10 mouse cellular contexts compared by ENCODE assay signal in genomic region chr15:86932345-86933075, GRCm38 (mm10).
DNase-seq lines count a peak whose midpoint lies in the region; ATAC-seq and TF ChIP-seq lines count a peak whose summit lies in the region.
"Had no signal": no experiment of that assay in that cellular context is flagged by ENCODE, and none has a peak within 500 bp of the region (broad histone marks: within the 10 kb centered on the region; RNA-seq: fewer than 3 reads in every experiment).

No protein-coding gene starts in this region.

- TF ChIP-seq CTCF in liver, postnatal 0 days (IDR thresholded peaks at IDR 0.05; ENCODE audit: low read depth) = no peak

- no peak for TF ChIP-seq EP300 in liver, postnatal 0 days (IDR thresholded peaks at IDR 0.05; ENCODE audit: low read depth)

- H3K27ac ChIP-seq in forebrain, embryonic 11.5 days (ENCODE audit: low read depth, low read length) = no peak overlapping the region
- H3K27ac ChIP-seq in forebrain, embryonic 15.5 days (replicated peaks) = no peak overlapping the region
- no peak overlapping the region for H3K27ac ChIP-seq in liver, postnatal 0 days (ENCODE audit: low read depth)
- no peak overlapping the region for H3K27ac ChIP-seq in limb, embryonic 10.5 days
- H3K27ac ChIP-seq: heart, embryonic 15.5 days had no signal

- no peak overlapping the region for H3K4me3 ChIP-seq in forebrain, embryonic 11.5 days (ENCODE audit: low read depth, low read length)
- no peak overlapping the region for H3K4me3 ChIP-seq in forebrain, embryonic 15.5 days
- no peak overlapping the region for H3K4me3 ChIP-seq in liver, postnatal 0 days (ENCODE audit: low read depth, low read length)
- H3K4me3 ChIP-seq in limb, embryonic 10.5 days = no peak overlapping the region
- H3K4me3 ChIP-seq: erythroblast, embryonic 14.5 days; heart, embryonic 15.5 days had no signal

- H3K36me3 ChIP-seq in forebrain, embryonic 11.5 days (ENCODE audit: control insufficient read depth, insufficient read depth, low read length) = no peaks in the 10 kb centered on the region
- no peaks in the 10 kb centered on the region for H3K36me3 ChIP-seq in forebrain, embryonic 15.5 days
- no peaks in the 10 kb centered on the region for H3K36me3 ChIP-seq in liver, postnatal 0 days (replicated peaks; ENCODE audit: insufficient read depth, low read length)
- H3K36me3 ChIP-seq in limb, embryonic 10.5 days = no peaks in the 10 kb centered on the region
- H3K36me3 ChIP-seq: heart, embryonic 15.5 days had no signal

- ATAC-seq in forebrain, embryonic 11.5 days (replicated peaks; ENCODE audit: low FRiP score) = no peak
- no peak for ATAC-seq in forebrain, embryonic 15.5 days (replicated peaks)
- ATAC-seq in liver, postnatal 0 days = no peak

- WGBS in forebrain, embryonic 11.5 days = 60% methylated on average over 15 of the region's 15 CpGs
- WGBS in forebrain, embryonic 15.5 days = 56% methylated on average over 15 of the region's 15 CpGs
- 54% methylated on average over 15 of the region's 15 CpGs for WGBS in liver, postnatal 0 days (ENCODE audit: insufficient replicate concordance)
- WGBS in limb, embryonic 10.5 days = 63% methylated on average over 15 of the region's 15 CpGs

- no peak overlapping the region for H3K9ac ChIP-seq in forebrain, embryonic 11.5 days (ENCODE audit: low read length)
- H3K9ac ChIP-seq in forebrain, embryonic 15.5 days (replicated peaks) = no peak overlapping the region
- no peak overlapping the region for H3K9ac ChIP-seq in liver, postnatal 0 days (replicated peaks)
- H3K9ac ChIP-seq: heart, embryonic 15.5 days had no signal

- H3K9me3 ChIP-seq in forebrain, embryonic 11.5 days (ENCODE audit: control insufficient read depth, low read length) = no peaks in the 10 kb centered on the region
- no peaks in the 10 kb centered on the region for H3K9me3 ChIP-seq in forebrain, embryonic 15.5 days
- no peaks in the 10 kb centered on the region for H3K9me3 ChIP-seq in liver, postnatal 0 days (ENCODE audit: low read length)
- H3K9me3 ChIP-seq in limb, embryonic 10.5 days (replicated peaks) = no peaks in the 10 kb centered on the region
- H3K9me3 ChIP-seq: heart, embryonic 15.5 days had no signal

- no peak overlapping the region for H3K4me2 ChIP-seq in forebrain, embryonic 11.5 days (ENCODE audit: low read depth, low read length, severe bottlenecking)
- no peak overlapping the region for H3K4me2 ChIP-seq in forebrain, embryonic 15.5 days (replicated peaks)
- no peak overlapping the region for H3K4me2 ChIP-seq in liver, postnatal 0 days (ENCODE audit: low read depth, low read length)
- H3K4me2 ChIP-seq: heart, embryonic 15.5 days had no signal

- no peaks in the 10 kb centered on the region for H3K27me3 ChIP-seq in forebrain, embryonic 11.5 days (ENCODE audit: control insufficient read depth, insufficient read depth, low read length)
- H3K27me3 ChIP-seq in forebrain, embryonic 15.5 days = no peaks in the 10 kb centered on the region
- no peaks in the 10 kb centered on the region for H3K27me3 ChIP-seq in liver, postnatal 0 days (ENCODE audit: insufficient read depth, low read length)
- H3K27me3 ChIP-seq in limb, embryonic 10.5 days (ENCODE audit: low read depth, poor library complexity, severe bottlenecking) = no peaks in the 10 kb centered on the region
- H3K27me3 ChIP-seq: heart, embryonic 15.5 days had no signal

- peak; percentile 71 for DNase-seq in forebrain, embryonic 11.5 days (ENCODE audit: low spot score)
- peak; percentile 18 for DNase-seq in liver
- DNase-seq in liver, postnatal 0 days = no peak
- peak; percentile 66 for DNase-seq in NIH3T3 (ENCODE audit: low read depth)
- DNase-seq in limb, embryonic 10.5 days (ENCODE audit: low spot score) = peak; percentile 75
- no peak for DNase-seq in spleen, adult 12 weeks (ENCODE audit: low spot score)
- DNase-seq in layer of hippocampus, postnatal 14 days (ENCODE audit: low spot score in 2 of 2) = no peak

- no peaks in the 10 kb centered on the region for H3K4me1 ChIP-seq in forebrain, embryonic 11.5 days (replicated peaks; ENCODE audit: control insufficient read depth, insufficient read depth, low read length)
- no peaks in the 10 kb centered on the region for H3K4me1 ChIP-seq in forebrain, embryonic 15.5 days
- H3K4me1 ChIP-seq in liver, postnatal 0 days (ENCODE audit: insufficient read depth) = no peaks in the 10 kb centered on the region
- H3K4me1 ChIP-seq in limb, embryonic 10.5 days = no peaks in the 10 kb centered on the region
- H3K4me1 ChIP-seq: heart, embryonic 15.5 days had no signal

Comparison
In these comparisons a context has a peak if more than half of its experiments do, and no peak if none do; other contexts are left out.
1. DNase-seq: peak in forebrain, embryonic 11.5 days (single experiment), liver (single experiment), NIH3T3 (single experiment) and limb, embryonic 10.5 days (single experiment); none in liver, postnatal 0 days (single experiment), spleen, adult 12 weeks (single experiment) and layer of hippocampus, postnatal 14 days (0 of 2).